14 mouse cellular contexts compared by ENCODE assay signal in the genomic region with DNA sequence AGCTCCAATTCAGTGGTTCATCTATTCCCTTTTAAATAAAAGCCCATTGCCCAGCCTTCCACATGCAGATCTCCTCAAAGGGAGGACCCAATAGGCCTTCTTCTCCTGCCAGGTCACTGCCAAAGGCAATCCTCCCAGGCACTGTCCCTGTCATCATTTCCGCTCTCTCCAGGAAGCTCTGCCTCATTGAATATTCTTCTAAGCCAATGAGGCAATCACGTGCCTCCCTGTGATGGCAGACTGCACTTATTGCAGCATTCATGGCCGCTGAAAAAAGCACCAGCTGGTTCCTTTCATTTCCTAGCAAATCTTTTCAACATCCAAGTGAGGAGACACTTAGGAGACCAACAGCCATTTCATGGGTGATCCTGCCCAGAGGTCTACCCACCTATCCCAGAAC.
DNase-seq lines count a peak whose midpoint lies in the region; ATAC-seq and TF ChIP-seq lines count a peak whose summit lies in the region.
"Had no signal": no experiment of that assay in that cellular context is flagged by ENCODE, and none has a peak within 500 bp of the region (broad histone marks: within the 10 kb centered on the region; RNA-seq: fewer than 3 reads in every experiment).

No protein-coding gene starts in this region.

- no peaks in the 10 kb centered on the region for H3K27me3 ChIP-seq in hindbrain, embryonic 13.5 days
- no peaks in the 10 kb centered on the region for H3K27me3 ChIP-seq in midbrain, postnatal 0 days (ENCODE audit: insufficient read depth, low read length)
- H3K27me3 ChIP-seq: embryonic facial prominence, embryonic 15.5 days; limb, embryonic 13.5 days had no signal

- peak; percentile 1 for DNase-seq in heart, postnatal 10 days
- no peak for DNase-seq in heart, adult 8-10 months (ENCODE audit: low spot score)
- peak; percentile 14 for DNase-seq in brain, adult 2 months (ENCODE audit: low read depth, low spot score)
- peak; percentile 19 for DNase-seq in midbrain, postnatal 0 days (ENCODE audit: low spot score)
- no peak for DNase-seq in cerebellum, adult 9-11 months
- DNase-seq in adrenal gland, postnatal 36 days = no peak
- DNase-seq: cerebellum, postnatal 36 days; kidney, postnatal 10 days; liver, postnatal 0 days; thymus, postnatal 14 days had no signal

- peak; percentile 82 for ATAC-seq in hindbrain, embryonic 13.5 days (ENCODE audit: low FRiP score)
- peak; percentile 56; the same call in 1 of the 2 replicates for ATAC-seq in midbrain, postnatal 0 days (ENCODE audit: low FRiP score)
- ATAC-seq: intestine, embryonic 16.5 days; liver, postnatal 0 days had no signal

- no peak overlapping the region for H3K9ac ChIP-seq in hindbrain, embryonic 13.5 days
- no peak overlapping the region for H3K9ac ChIP-seq in midbrain, postnatal 0 days (replicated peaks; ENCODE audit: low read length, poor library complexity, severe bottlenecking)
- H3K9ac ChIP-seq: embryonic facial prominence, embryonic 15.5 days; limb, embryonic 13.5 days; liver, postnatal 0 days had no signal

- no peaks in the 10 kb centered on the region for H3K36me3 ChIP-seq in hindbrain, embryonic 13.5 days
- H3K36me3 ChIP-seq in midbrain, postnatal 0 days (ENCODE audit: insufficient read depth, low read length) = no peaks in the 10 kb centered on the region
- H3K36me3 ChIP-seq: embryonic facial prominence, embryonic 15.5 days; limb, embryonic 13.5 days had no signal

- intact Hi-C loops in heart, postnatal 10 days (cut with DNase I) = no loop called here

- 28% methylated on average over 3 of the region's 3 CpGs for WGBS in hindbrain, embryonic 13.5 days
- 19% methylated on average over 3 of the region's 3 CpGs for WGBS in midbrain, postnatal 0 days

- H3K4me1 ChIP-seq in hindbrain, embryonic 13.5 days (replicated peaks) = peaks cover 11% of the 10 kb centered on the region
- no peaks in the 10 kb centered on the region for H3K4me1 ChIP-seq in midbrain, postnatal 0 days (ENCODE audit: insufficient read depth, low read length)
- H3K4me1 ChIP-seq: embryonic facial prominence, embryonic 15.5 days; limb, embryonic 13.5 days had no signal

- no peak for TF ChIP-seq CTCF in midbrain, postnatal 0 days (IDR thresholded peaks at IDR 0.05)

- H3K9me3 ChIP-seq in hindbrain, embryonic 13.5 days = no peaks in the 10 kb centered on the region
- no peaks in the 10 kb centered on the region for H3K9me3 ChIP-seq in midbrain, postnatal 0 days (ENCODE audit: low read length)
- H3K9me3 ChIP-seq: embryonic facial prominence, embryonic 15.5 days; limb, embryonic 13.5 days had no signal

- no peak overlapping the region for H3K4me2 ChIP-seq in hindbrain, embryonic 13.5 days
- H3K4me2 ChIP-seq in midbrain, postnatal 0 days (ENCODE audit: low read depth, low read length, poor library complexity, severe bottlenecking) = no peak overlapping the region
- H3K4me2 ChIP-seq: embryonic facial prominence, embryonic 15.5 days; limb, embryonic 13.5 days had no signal

- 0 out of 2 replicates have a peak overlapping the region, but pooled peaks have one; percentile 19 for H3K27ac ChIP-seq in hindbrain, embryonic 13.5 days
- 0 out of 2 replicates have a peak overlapping the region, but pooled peaks have one; percentile 1 for H3K27ac ChIP-seq in midbrain, postnatal 0 days (ENCODE audit: low read depth, low read length)
- H3K27ac ChIP-seq: embryonic facial prominence, embryonic 15.5 days; limb, embryonic 13.5 days had no signal

- H3K4me3 ChIP-seq in hindbrain, embryonic 13.5 days = no peak overlapping the region
- H3K4me3 ChIP-seq in midbrain, postnatal 0 days (ENCODE audit: low read depth, low read length) = no peak overlapping the region
- H3K4me3 ChIP-seq: embryonic facial prominence, embryonic 15.5 days; limb, embryonic 13.5 days had no signal

Comparison
In these comparisons a context has a peak if more than half of its experiments do, and no peak if none do; other contexts are left out.
1. DNase-seq: peak in heart, postnatal 10 days (2 of 2), brain, adult 2 months (single experiment) and midbrain, postnatal 0 days (single experiment); none in heart, adult 8-10 months (single experiment), cerebellum, adult 9-11 months (single experiment) and adrenal gland, postnatal 36 days (0 of 2).